Mouse (Mus musculus) midbrain, embryonic 16.5 days (tissue): ENCODE results near the gene Hipk2. TPM values are rescaled to one million over a fixed set of nuclear protein-coding genes. Genes with fewer than 3 reads are reported as not detected.

Source experiments
- ATAC-seq: fragments of 200-750 bp; cut with Nextera tagmentation; 2 replicates; pipeline ENCODE4 v1.8.0; 2017; ENCODE audit warnings: moderate TSS enrichment
- H3K27ac ChIP-seq: fragments of 300-500 bp; sonication (generic); 2 replicates; pipeline ENCODE4 v1.5.1; 2014; ENCODE audit warnings: mild to moderate bottlenecking, low read length, mixed read lengths
- H3K27me3 ChIP-seq: fragments of 300-500 bp; sonication (generic); 2 replicates; pipeline ENCODE4 v1.6.1; 2014; ENCODE audit warnings: low read depth, low read length, mixed read lengths; ENCODE audit not compliant: control insufficient read depth, insufficient read depth
- H3K36me3 ChIP-seq: fragments of 300-500 bp; sonication (generic); 2 replicates; pipeline ENCODE4 v1.6.1; 2014; ENCODE audit warnings: mild to moderate bottlenecking, low read length, moderate library complexity, mixed read lengths; ENCODE audit not compliant: control insufficient read depth, insufficient read depth
- H3K4me1 ChIP-seq: fragments of 300-500 bp; sonication (generic); 2 replicates; pipeline ENCODE4 v1.6.1; 2014; ENCODE audit warnings: mild to moderate bottlenecking, low read length, mixed read lengths; ENCODE audit not compliant: control insufficient read depth, insufficient read depth
- H3K4me2 ChIP-seq: fragments of 300-500 bp; sonication (generic); 2 replicates; pipeline ENCODE4 v1.6.1; 2014; ENCODE audit warnings: mild to moderate bottlenecking, low read length, mixed read lengths
- H3K4me3 ChIP-seq: fragments of 300-500 bp; sonication (generic); 2 replicates; pipeline ENCODE4 v1.5.1; 2014; ENCODE audit warnings: low read depth, mild to moderate bottlenecking, low read length, moderate library complexity, mixed read lengths
- H3K9ac ChIP-seq: fragments of 300-500 bp; sonication (generic); 2 replicates; pipeline ENCODE4 v1.6.1; 2014; ENCODE audit warnings: low read depth, low read length, mixed read lengths
- H3K9me3 ChIP-seq: fragments of 300-500 bp; sonication (generic); replicated peaks from 2 replicates; pipeline ENCODE4 v1.6.1; 2014; ENCODE audit warnings: mild to moderate bottlenecking, low read length, mixed read lengths; ENCODE audit not compliant: control insufficient read depth, poor library complexity, severe bottlenecking
- WGBS: fragments of 180-500 bp; shearing (Covaris S2); extraction: QIAGEN DNeasy Blood & Tissue Kit; methylation state at CpG from one replicate; pipeline ENCODE4 v1.1.7; 2014; 5-methylcytosine and 5-hydroxymethylcytosine counted together
- polyA plus RNA-seq: library from polyadenylated mRNA; unstranded; fragments of >200 nt; fragmentation: Nextera tagmentation; extraction: Ambion mirVana; gene quantifications from 2 replicates; pipeline ENCODE4 v1.2.1, GENCODE M21; 2015

The Hipk2 gene
- polyA plus RNA-seq, 1 experiment from 2014 or later = 32.7 TPM

DNA sequence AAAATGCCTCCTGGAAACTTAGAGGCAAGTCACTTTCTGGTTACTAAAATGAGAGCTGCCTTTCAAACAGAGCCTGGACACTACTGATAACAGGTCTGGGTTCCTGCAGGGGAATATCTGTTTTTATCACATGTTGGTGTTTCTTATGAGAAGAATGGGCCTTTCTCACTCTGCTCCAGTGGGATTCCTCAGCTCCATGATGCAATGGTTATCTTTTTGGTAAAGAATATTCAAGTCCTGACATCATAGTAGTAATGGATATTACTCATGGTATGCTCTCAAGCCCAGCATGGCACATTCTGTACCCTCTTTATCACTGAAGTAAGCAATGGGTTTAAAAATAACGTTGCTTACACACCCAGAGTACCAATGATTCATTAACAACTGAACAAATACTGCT lies 40.7 kb downstream of the Hipk2 start:
- Histone ChIP-seq H3K27ac (no peak overlapping the region), H3K27me3 (no peaks in the 10 kb centered on the region), H3K4me3 (no peak overlapping the region), H3K9me3 (no peaks in the 10 kb centered on the region), H3K36me3 (no peaks in the 10 kb centered on the region), H3K4me1 (peaks cover 4% of the 10 kb centered on the region; the same call in 1 of the 2 replicates), H3K4me2 (no peak overlapping the region), H3K9ac (no peak overlapping the region)
- no peak for ATAC-seq
- 89% methylated on average over 1 of the region's 1 CpGs for WGBS

DNA sequence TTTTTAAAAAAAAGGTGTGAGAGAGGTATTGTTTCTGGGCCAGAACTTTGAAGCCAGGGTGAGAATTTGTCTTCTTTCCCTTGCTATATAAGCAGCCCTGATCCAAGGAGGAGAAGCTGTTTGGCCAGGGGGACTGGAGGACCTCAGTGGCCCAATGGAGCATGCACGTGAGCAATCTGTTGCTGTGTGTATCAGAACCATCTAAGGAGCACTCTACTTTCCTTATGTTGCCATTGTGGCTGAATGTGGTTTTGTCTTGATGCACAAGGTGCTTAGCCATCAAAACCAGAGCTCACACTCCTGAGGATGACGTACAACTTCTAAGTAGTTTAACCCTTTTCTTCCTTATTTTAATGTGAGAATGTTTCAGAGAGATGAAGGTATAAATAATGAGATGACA lies 41.2 kb downstream of the Hipk2 start:
- H3K27ac ChIP-seq = no peak overlapping the region
- no peak overlapping the region for H3K9ac ChIP-seq
- no peak for ATAC-seq
- H3K4me3 ChIP-seq = no peak overlapping the region
- H3K9me3 ChIP-seq = no peaks in the 10 kb centered on the region
- no peaks in the 10 kb centered on the region for H3K36me3 ChIP-seq
- no peak overlapping the region for H3K4me2 ChIP-seq
- 86% methylated on average over 2 of the region's 2 CpGs for WGBS
- peaks cover under 1% of the 10 kb centered on the region; the same call in 1 of the 2 replicates for H3K4me1 ChIP-seq
- no peaks in the 10 kb centered on the region for H3K27me3 ChIP-seq

DNA sequence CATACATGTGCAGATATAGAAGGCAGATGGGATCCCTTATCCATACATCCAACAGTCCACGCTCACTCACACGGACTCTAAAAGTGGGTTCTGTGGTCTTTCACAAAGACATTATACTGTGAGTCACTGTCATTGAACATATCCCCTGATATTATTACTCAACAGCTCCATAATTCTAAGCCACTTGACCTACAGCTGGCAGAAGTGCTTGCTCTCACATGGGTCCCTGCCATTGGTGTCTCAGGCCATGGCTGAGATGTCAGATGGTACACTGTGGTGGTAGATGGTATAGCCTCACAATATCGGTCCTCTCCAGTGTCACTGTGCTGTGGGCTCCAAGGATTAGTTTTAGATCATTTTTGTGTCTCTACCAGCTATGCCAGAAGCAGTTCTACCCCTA lies 42.2 kb downstream of the Hipk2 start:
- no peak for ATAC-seq
- H3K27ac ChIP-seq = no peak overlapping the region
- H3K9ac ChIP-seq = no peak overlapping the region
- no peaks in the 10 kb centered on the region for H3K4me1 ChIP-seq
- H3K4me2 ChIP-seq = no peak overlapping the region
- no peaks in the 10 kb centered on the region for H3K27me3 ChIP-seq
- H3K36me3 ChIP-seq = no peaks in the 10 kb centered on the region
- no peak overlapping the region for H3K4me3 ChIP-seq
- WGBS = 94% methylated on average over 3 of the region's 3 CpGs
- no peaks in the 10 kb centered on the region for H3K9me3 ChIP-seq

DNA sequence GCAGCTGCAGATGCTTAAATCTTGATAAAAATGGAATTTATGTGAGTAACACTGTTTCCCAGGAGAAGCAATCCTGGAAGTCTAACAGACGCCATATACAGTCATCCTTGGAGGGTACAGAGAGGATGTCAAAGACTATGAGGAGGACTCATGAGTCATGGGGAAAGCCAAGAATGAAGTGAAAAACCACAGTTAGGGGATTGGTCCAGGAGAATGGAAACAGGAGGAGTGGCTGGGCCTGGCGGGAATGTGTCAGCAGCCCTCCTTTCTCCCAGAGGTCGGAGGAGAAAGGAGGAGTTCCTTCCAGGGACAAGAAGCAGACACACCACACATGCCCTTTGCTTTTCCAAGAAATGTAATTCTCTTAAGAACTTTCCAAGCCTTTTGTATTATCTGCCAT lies 46.5 kb downstream of the Hipk2 start:
- H3K4me3 ChIP-seq = no peak overlapping the region
- no peak overlapping the region for H3K9ac ChIP-seq
- H3K27me3 ChIP-seq = no peaks in the 10 kb centered on the region
- ATAC-seq = no peak
- H3K4me2 ChIP-seq = no peak overlapping the region
- H3K27ac ChIP-seq = no peak overlapping the region
- no peaks in the 10 kb centered on the region for H3K9me3 ChIP-seq
- no peaks in the 10 kb centered on the region for H3K4me1 ChIP-seq
- 88% methylated on average over 3 of the region's 3 CpGs for WGBS
- no peaks in the 10 kb centered on the region for H3K36me3 ChIP-seq

DNA sequence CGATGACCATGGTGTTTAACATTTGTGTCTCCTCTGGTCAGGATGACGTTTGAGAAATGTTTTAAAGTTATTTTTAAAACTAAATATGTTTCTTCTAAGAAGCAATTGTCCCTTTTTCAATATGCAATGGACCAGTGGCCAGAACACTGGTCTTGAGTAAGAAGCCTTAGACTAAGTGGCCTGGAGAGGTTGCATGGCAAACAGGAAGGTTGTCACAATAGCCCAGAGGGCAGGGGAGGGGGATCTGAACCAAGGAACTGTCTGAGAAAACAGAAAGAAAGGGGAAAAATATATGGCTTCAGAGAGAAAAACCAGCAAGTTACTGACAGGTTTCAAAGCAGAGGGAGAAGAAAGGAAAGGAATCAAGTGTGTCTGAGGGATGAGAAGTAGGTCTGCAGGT lies 47.8 kb downstream of the Hipk2 start:
- WGBS = 93% methylated on average over 2 of the region's 2 CpGs
- no peaks in the 10 kb centered on the region for H3K27me3 ChIP-seq
- H3K4me3 ChIP-seq = no peak overlapping the region
- no peaks in the 10 kb centered on the region for H3K9me3 ChIP-seq
- H3K4me1 ChIP-seq = no peaks in the 10 kb centered on the region
- H3K4me2 ChIP-seq = no peak overlapping the region
- H3K9ac ChIP-seq = no peak overlapping the region
- H3K36me3 ChIP-seq = no peaks in the 10 kb centered on the region
- no peak overlapping the region for H3K27ac ChIP-seq
- ATAC-seq = no peak

DNA sequence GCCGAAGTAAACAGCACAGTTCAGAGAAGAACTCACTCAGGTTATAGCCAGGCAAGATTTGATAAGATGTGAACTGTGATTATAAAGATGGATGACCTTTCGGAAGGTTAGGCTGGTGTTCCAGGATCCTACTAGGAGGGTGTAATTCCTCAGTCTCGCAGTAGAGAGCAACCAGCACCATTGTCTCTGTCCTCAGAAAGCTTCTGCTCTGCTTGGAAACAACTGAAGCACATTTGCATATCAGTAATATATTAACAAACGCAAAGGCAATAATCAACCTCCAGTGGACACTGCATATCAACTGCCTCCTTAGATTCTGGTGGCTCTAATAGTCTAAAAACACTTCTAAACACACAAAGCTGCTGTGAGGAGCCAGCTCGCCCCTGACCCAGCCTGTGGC lies 48.5 kb downstream of the Hipk2 start:
- Histone ChIP-seq H3K36me3 (no peaks in the 10 kb centered on the region), H3K9ac (no peak overlapping the region), H3K4me3 (no peak overlapping the region), H3K4me1 (no peaks in the 10 kb centered on the region), H3K27me3 (no peaks in the 10 kb centered on the region), H3K27ac (no peak overlapping the region), H3K9me3 (no peaks in the 10 kb centered on the region), H3K4me2 (no peak overlapping the region)
- ATAC-seq = no peak
- 84% methylated on average over 5 of the region's 5 CpGs for WGBS

DNA sequence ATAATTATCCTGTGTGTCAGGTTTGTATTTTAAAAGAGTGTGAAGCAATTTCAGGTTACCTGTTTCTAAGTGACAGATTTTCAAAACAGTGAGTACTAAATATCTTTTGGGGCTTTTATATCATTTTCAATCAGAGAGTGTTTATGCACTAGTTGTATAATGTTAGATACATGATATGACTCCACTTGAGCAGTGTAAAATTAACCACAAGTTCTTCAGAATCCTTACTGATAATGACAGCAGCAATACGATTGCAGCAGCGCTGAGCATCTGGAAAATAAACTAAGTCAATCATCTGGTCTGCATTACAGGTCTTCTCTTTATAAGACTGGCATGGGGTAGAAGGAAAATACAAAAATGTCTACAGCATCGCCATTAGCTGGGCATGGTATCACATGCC lies 49.1 kb downstream of the Hipk2 start:
- ATAC-seq = no peak
- no peak overlapping the region for H3K4me2 ChIP-seq
- WGBS = 89% methylated on average over 3 of the region's 3 CpGs
- H3K36me3 ChIP-seq = no peaks in the 10 kb centered on the region
- no peak overlapping the region for H3K27ac ChIP-seq
- no peaks in the 10 kb centered on the region for H3K27me3 ChIP-seq
- H3K4me1 ChIP-seq = no peaks in the 10 kb centered on the region
- no peaks in the 10 kb centered on the region for H3K9me3 ChIP-seq
- H3K4me3 ChIP-seq = no peak overlapping the region
- H3K9ac ChIP-seq = no peak overlapping the region

DNA sequence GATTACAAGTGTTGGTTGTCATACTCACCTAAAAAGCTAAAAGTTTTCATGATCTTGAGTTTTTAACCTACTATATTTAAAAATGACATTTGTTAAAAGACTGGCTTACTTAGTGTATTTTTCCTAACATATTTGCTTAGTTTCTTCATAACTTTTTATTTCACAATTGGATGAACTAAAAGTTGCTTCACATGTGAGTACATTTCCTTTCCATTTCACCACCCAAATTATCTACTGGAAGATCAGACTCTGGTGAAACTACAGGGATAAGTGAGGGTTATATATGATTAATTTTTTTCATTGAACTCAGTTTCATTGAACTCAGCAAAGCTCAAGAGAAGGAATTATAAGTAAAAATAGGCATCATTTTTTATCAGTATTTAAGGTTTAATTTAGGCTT lies 50.1 kb downstream of the Hipk2 start:
- Histone ChIP-seq H3K36me3 (no peaks in the 10 kb centered on the region), H3K4me2 (no peak overlapping the region), H3K27ac (no peak overlapping the region), H3K27me3 (no peaks in the 10 kb centered on the region), H3K4me3 (no peak overlapping the region), H3K9me3 (no peaks in the 10 kb centered on the region), H3K9ac (no peak overlapping the region), H3K4me1 (no peaks in the 10 kb centered on the region)
- ATAC-seq = no peak

DNA sequence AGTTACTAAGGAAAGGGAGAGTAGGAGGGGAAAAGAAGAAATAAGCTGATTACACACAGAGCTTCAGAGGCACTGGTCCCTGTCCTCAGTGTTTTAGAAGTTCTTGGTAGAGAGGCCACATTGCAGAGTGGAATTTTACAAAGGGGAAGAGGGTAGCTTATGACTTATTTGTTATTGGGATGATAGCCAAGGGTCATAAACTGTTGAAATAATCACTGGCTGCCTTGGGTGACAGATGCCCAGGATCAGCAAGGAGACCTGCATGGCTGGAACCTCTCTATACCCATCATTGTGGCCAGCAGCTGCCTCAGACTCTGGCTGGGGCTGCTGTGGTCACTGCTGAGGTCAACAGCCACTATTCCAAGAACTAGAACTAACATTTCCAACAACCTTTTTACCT lies 52.1 kb downstream of the Hipk2 start:
- H3K4me2 ChIP-seq = no peak overlapping the region
- H3K4me3 ChIP-seq = no peak overlapping the region
- peaks cover 2% of the 10 kb centered on the region; the same call in 1 of the 2 replicates for H3K36me3 ChIP-seq
- ATAC-seq = no peak
- H3K27ac ChIP-seq = no peak overlapping the region
- H3K4me1 ChIP-seq = no peaks in the 10 kb centered on the region
- no peaks in the 10 kb centered on the region for H3K9me3 ChIP-seq
- H3K27me3 ChIP-seq = no peaks in the 10 kb centered on the region
- H3K9ac ChIP-seq = no peak overlapping the region

DNA sequence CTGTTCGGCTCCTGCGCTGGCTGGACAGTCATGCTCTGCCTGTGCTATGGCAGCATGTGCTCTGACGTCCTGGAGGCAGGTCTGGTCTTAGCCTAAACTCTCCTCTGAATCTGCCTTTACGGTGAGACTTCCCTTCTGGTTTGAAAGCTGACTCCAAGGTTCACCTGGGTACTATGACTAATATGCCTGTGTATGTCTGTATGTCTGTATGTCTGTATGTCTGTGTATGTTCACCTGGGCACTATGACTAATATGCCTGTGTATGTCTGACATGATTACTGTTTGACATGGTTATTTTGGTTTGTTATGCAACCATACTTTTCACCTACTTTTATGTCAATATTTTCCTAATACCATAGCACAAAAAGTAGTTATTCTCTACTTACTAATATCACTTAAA lies 52.8 kb downstream of the Hipk2 start:
- H3K4me2 ChIP-seq = no peak overlapping the region

More for the DNA sequence above, 52.8 kb downstream of the Hipk2 start:
- 93% methylated on average over 4 of the region's 4 CpGs for WGBS
- H3K27ac ChIP-seq = no peak overlapping the region
- H3K27me3 ChIP-seq = no peaks in the 10 kb centered on the region
- no peak for ATAC-seq
- H3K9ac ChIP-seq = no peak overlapping the region
- H3K4me1 ChIP-seq = no peaks in the 10 kb centered on the region
- H3K4me3 ChIP-seq = no peak overlapping the region
- H3K36me3 ChIP-seq = peaks cover 8% of the 10 kb centered on the region
- H3K9me3 ChIP-seq = no peaks in the 10 kb centered on the region
